Mouse (Mus musculus): Measurements from ENCODE around the gene Rnasek. TPM values are rescaled to one million over a fixed set of nuclear protein-coding genes. Genes with fewer than 3 reads are reported as not detected.
A peak's percentile ranks its signal among the peaks of the same experiment; 100 is the strongest.

Gene Rnasek
- polyA plus RNA-seq, 1 experiment = 88.5 TPM

DNA sequence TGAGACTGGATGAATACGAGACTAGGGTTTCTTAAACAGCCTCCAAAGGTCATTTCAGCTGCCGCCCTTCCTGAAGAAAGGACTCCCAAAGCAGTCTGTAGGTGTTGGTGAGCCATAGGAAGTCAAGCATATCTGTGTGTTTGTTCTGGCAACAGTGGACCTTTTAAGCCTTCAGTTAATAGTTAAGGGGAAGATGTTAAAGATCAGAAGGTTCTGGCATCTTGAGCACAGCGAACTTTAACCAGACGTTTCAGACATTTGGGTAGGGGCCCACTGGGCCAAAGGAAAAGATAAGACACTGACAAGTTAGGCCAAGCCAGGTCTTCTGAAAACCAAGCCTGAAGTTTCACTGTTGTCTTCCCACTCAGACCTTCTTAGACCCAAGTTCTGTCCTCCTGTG, 21.6 kb downstream of the Rnasek start:
- Histone ChIP-seq H3K9me3 (replicated peaks; ENCODE audit: control insufficient read depth, insufficient read depth, low read length, poor library complexity, severe bottlenecking) (no peaks in the 10 kb centered on the region), H3K27ac (ENCODE audit: insufficient read depth, low read length) (no peak overlapping the region), H3K4me3 (ENCODE audit: low read depth, low read length) (no peak overlapping the region), H3K27me3 (ENCODE audit: control insufficient read depth, insufficient read depth, low read length, poor library complexity, severe bottlenecking) (no peaks in the 10 kb centered on the region), H3K36me3 (ENCODE audit: control insufficient read depth, insufficient read depth, low read length, poor library complexity, severe bottlenecking) (no peaks in the 10 kb centered on the region), H3K9ac (ENCODE audit: low read depth, poor library complexity, severe bottlenecking) (no peak overlapping the region), H3K4me1 (ENCODE audit: control insufficient read depth, insufficient read depth, low read length) (peaks cover 2% of the 10 kb centered on the region)
- TF ChIP-seq EP300 (IDR thresholded peaks at IDR 0.05; ENCODE audit: insufficient read depth, low read depth, low read length) = no peak
- no peak for TF ChIP-seq CTCF (IDR thresholded peaks at IDR 0.05; ENCODE audit: low read depth, low read length)
- TF ChIP-seq POLR2A (IDR thresholded peaks at IDR 0.05; ENCODE audit: insufficient read depth, low read length) = no peak

DNA sequence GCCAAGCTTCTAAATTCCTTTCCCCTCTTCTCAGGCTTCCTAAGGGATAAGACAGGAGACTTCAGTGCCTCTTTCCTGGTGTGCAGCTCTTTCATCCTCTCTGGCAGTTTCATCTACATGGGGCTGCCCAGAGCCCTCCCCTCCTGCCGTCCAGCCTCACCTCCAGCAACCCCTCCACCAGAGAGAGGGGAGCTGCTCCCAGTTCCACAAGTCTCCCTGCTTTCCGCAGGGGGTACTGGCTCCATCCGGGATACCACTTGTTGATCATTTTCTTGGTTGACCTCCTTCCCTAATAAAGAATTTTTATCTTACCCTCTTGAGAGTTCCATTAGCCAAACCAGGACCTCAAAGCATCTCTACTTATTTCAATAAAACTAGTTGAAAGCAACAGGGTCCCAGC, 23.5 kb downstream of the Rnasek start:
- H3K9ac ChIP-seq (ENCODE audit: low read depth, poor library complexity, severe bottlenecking) = no peak overlapping the region
- H3K27ac ChIP-seq (ENCODE audit: insufficient read depth, low read length) = no peak overlapping the region
- TF ChIP-seq CTCF (IDR thresholded peaks at IDR 0.05; ENCODE audit: low read depth, low read length) = no peak
- no peak for TF ChIP-seq POLR2A (IDR thresholded peaks at IDR 0.05; ENCODE audit: insufficient read depth, low read length)
- no peak for TF ChIP-seq EP300 (IDR thresholded peaks at IDR 0.05; ENCODE audit: insufficient read depth, low read depth, low read length)
- no peaks in the 10 kb centered on the region for H3K36me3 ChIP-seq (ENCODE audit: control insufficient read depth, insufficient read depth, low read length, poor library complexity, severe bottlenecking)
- no peaks in the 10 kb centered on the region for H3K27me3 ChIP-seq (ENCODE audit: control insufficient read depth, insufficient read depth, low read length, poor library complexity, severe bottlenecking)
- no peaks in the 10 kb centered on the region for H3K9me3 ChIP-seq (replicated peaks; ENCODE audit: control insufficient read depth, insufficient read depth, low read length, poor library complexity, severe bottlenecking)
- no peak overlapping the region for H3K4me3 ChIP-seq (ENCODE audit: low read depth, low read length)
- H3K4me1 ChIP-seq (ENCODE audit: control insufficient read depth, insufficient read depth, low read length) = no peaks in the 10 kb centered on the region

DNA sequence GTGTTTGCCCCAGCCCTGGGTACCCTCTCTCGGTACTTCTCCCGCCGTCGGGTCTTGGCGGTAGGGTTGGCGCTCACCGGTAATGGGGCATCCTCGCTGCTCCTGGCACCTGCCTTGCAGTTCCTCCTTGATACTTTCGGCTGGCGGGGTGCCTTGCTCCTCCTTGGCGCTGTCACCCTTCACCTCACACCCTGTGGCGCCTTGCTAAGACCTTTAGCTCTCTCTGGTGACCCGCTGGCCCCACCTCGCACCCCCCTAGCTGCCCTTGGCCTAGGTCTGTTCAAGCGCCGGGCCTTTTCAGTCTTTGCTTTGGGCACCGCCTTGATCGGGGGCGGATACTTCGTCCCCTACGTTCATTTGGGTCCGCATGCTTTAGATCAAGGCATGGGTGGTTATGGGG, 24.3 kb downstream of the Rnasek start:
- peak overlapping the region; percentile 43 for H3K4me3 ChIP-seq (ENCODE audit: low read depth, low read length)
- TF ChIP-seq POLR2A (IDR thresholded peaks at IDR 0.05; ENCODE audit: insufficient read depth, low read length) = no peak
- TF ChIP-seq CTCF (IDR thresholded peaks at IDR 0.05; ENCODE audit: low read depth, low read length) = no peak
- no peak for TF ChIP-seq EP300 (IDR thresholded peaks at IDR 0.05; ENCODE audit: insufficient read depth, low read depth, low read length)
- no peaks in the 10 kb centered on the region for H3K9me3 ChIP-seq (replicated peaks; ENCODE audit: control insufficient read depth, insufficient read depth, low read length, poor library complexity, severe bottlenecking)
- H3K36me3 ChIP-seq (ENCODE audit: control insufficient read depth, insufficient read depth, low read length, poor library complexity, severe bottlenecking) = no peaks in the 10 kb centered on the region
- H3K27ac ChIP-seq (ENCODE audit: insufficient read depth, low read length) = no peak overlapping the region
- no peaks in the 10 kb centered on the region for H3K4me1 ChIP-seq (ENCODE audit: control insufficient read depth, insufficient read depth, low read length)
- H3K27me3 ChIP-seq (ENCODE audit: control insufficient read depth, insufficient read depth, low read length, poor library complexity, severe bottlenecking) = no peaks in the 10 kb centered on the region
- H3K9ac ChIP-seq (ENCODE audit: low read depth, poor library complexity, severe bottlenecking) = peak overlapping the region; percentile 41

- peak overlapping the region; percentile 41 for H3K9ac ChIP-seq (ENCODE audit: low read depth, poor library complexity, severe bottlenecking)
- TF ChIP-seq EP300 (IDR thresholded peaks at IDR 0.05; ENCODE audit: insufficient read depth, low read depth, low read length) (no peak), POLR2A (IDR thresholded peaks at IDR 0.05; ENCODE audit: insufficient read depth, low read length) (no peak)
- no peak overlapping the region for H3K27ac ChIP-seq (ENCODE audit: insufficient read depth, low read length)
- H3K27me3 ChIP-seq (ENCODE audit: control insufficient read depth, insufficient read depth, low read length, poor library complexity, severe bottlenecking) = no peaks in the 10 kb centered on the region
- no peaks in the 10 kb centered on the region for H3K36me3 ChIP-seq (ENCODE audit: control insufficient read depth, insufficient read depth, low read length, poor library complexity, severe bottlenecking)
- H3K4me3 ChIP-seq (ENCODE audit: low read depth, low read length) = peak overlapping the region; percentile 43
- no peaks in the 10 kb centered on the region for H3K9me3 ChIP-seq (replicated peaks; ENCODE audit: control insufficient read depth, insufficient read depth, low read length, poor library complexity, severe bottlenecking)
- no peaks in the 10 kb centered on the region for H3K4me1 ChIP-seq (ENCODE audit: control insufficient read depth, insufficient read depth, low read length)
These were observed 24.8 kb downstream of the Rnasek start for GRCm38 (mm10) chr11:70214856-70215209.

DNA sequence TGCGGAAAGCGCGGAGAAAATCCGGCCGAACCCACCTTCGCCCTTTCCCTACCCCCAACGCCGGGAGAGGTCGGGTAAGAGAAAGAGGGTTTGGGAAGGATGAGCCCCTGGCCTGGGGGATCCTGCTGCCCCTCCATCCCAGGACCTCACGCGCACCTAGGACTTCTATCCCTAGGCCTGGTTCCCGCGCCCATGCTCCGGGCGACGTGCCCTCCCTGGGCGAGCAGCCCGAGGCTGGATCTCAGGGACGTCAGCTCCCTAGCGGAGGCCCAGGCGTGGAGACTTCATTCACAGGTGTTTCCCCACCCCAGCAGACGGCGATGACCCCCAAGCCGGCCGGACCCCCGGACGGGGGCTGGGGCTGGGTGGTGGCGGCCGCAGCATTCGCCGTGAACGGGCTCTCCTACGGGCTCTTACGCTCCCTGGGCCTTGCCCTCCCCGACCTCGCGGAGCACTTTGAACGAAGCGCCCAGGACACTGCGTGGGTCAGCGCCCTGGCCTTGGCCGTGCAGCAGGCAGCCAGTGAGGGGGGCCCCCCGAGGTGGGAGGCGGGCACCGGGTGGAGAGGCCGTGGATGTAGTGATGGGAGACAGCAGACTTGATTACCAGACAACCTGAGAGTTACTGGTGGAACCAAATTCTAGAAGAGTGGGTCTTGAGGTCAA, 25.3 kb downstream of the Rnasek start:
- Histone ChIP-seq H3K9me3 (replicated peaks; ENCODE audit: control insufficient read depth, insufficient read depth, low read length, poor library complexity, severe bottlenecking) (no peaks in the 10 kb centered on the region), H3K9ac (ENCODE audit: low read depth, poor library complexity, severe bottlenecking) (peak overlapping the region; percentile 41), H3K27me3 (ENCODE audit: control insufficient read depth, insufficient read depth, low read length, poor library complexity, severe bottlenecking) (no peaks in the 10 kb centered on the region), H3K27ac (ENCODE audit: insufficient read depth, low read length) (no peak overlapping the region), H3K4me1 (ENCODE audit: control insufficient read depth, insufficient read depth, low read length) (no peaks in the 10 kb centered on the region), H3K4me3 (ENCODE audit: low read depth, low read length) (peak overlapping the region; percentile 43), H3K36me3 (ENCODE audit: control insufficient read depth, insufficient read depth, low read length, poor library complexity, severe bottlenecking) (no peaks in the 10 kb centered on the region)
- no peak for TF ChIP-seq POLR2A (IDR thresholded peaks at IDR 0.05; ENCODE audit: insufficient read depth, low read length)
- TF ChIP-seq CTCF (IDR thresholded peaks at IDR 0.05; ENCODE audit: low read depth, low read length) = no peak
- TF ChIP-seq EP300 (IDR thresholded peaks at IDR 0.05; ENCODE audit: insufficient read depth, low read depth, low read length) = no peak

DNA sequence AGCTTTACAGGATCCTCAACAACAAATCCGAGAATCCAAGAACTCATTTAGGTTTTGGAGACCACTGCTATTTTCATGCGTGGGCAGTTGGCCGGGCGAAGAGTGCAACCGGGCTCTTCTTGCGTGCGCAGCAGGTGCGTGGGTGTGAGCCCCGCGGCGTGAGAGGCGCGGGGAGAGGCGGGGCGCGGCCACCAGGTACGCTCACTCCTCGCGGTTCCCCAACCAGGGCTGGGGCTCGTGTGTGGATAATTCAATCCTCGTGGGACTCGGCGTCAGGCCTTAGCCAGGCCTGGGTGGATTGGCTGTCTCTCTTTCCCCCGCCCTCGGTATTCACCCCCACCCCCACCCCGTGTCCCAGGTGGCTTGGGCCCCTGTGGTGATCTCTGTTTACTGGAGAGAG, 25.9 kb downstream of the Rnasek start:
- peak overlapping the region; percentile 43 for H3K4me3 ChIP-seq (ENCODE audit: low read depth, low read length)
- no peak overlapping the region for H3K27ac ChIP-seq (ENCODE audit: insufficient read depth, low read length)
- no peaks in the 10 kb centered on the region for H3K9me3 ChIP-seq (replicated peaks; ENCODE audit: control insufficient read depth, insufficient read depth, low read length, poor library complexity, severe bottlenecking)
- H3K9ac ChIP-seq (ENCODE audit: low read depth, poor library complexity, severe bottlenecking) = peak overlapping the region; percentile 41
- TF ChIP-seq EP300 (IDR thresholded peaks at IDR 0.05; ENCODE audit: insufficient read depth, low read depth, low read length) (no peak), CTCF (IDR thresholded peaks at IDR 0.05; ENCODE audit: low read depth, low read length) (no peak), POLR2A (IDR thresholded peaks at IDR 0.05; ENCODE audit: insufficient read depth, low read length) (no peak)
- H3K4me1 ChIP-seq (ENCODE audit: control insufficient read depth, insufficient read depth, low read length) = no peaks in the 10 kb centered on the region
- H3K36me3 ChIP-seq (ENCODE audit: control insufficient read depth, insufficient read depth, low read length, poor library complexity, severe bottlenecking) = no peaks in the 10 kb centered on the region
- no peaks in the 10 kb centered on the region for H3K27me3 ChIP-seq (ENCODE audit: control insufficient read depth, insufficient read depth, low read length, poor library complexity, severe bottlenecking)
